Mouse (Mus musculus): ENCODE measurements around the gene Fam57a.
"Not testable (repeated sequence)": the region's sequence is repeated elsewhere in the genome, so short reads cannot be mapped to it uniquely, and the experiment has no call there.

The Fam57a gene

GRCm38 (mm10) chr11:76183745-76184144 is 4.3 kb downstream of the Fam57a start:
- DNase-seq, result no peak

- no peak for DNase-seq
Observed at GRCm38 (mm10) chr11:76186908-76187307, 7.4 kb downstream of the Fam57a start.

- no peak for DNase-seq
Observed at GRCm38 (mm10) chr11:76196275-76196976, 17.0 kb downstream of the Fam57a start.

GRCm38 (mm10) chr11:76196977-76197469 is 17.6 kb downstream of the Fam57a start:
- no peak for DNase-seq

- DNase-seq, result peak; percentile 83
Observed at GRCm38 (mm10) chr11:76201761-76202674, 22.5 kb downstream of the Fam57a start.

- DNase-seq, result no peak
Observed at GRCm38 (mm10) chr11:76206793-76207192, 27.3 kb downstream of the Fam57a start.

- DNase-seq, result no peak
Observed at GRCm38 (mm10) chr11:76210228-76210985, 30.9 kb downstream of the Fam57a start.

- DNase-seq, result not testable (repeated sequence)
Observed at GRCm38 (mm10) chr11:76211595-76211994, 32.1 kb downstream of the Fam57a start.

- DNase-seq, result no peak
Observed at GRCm38 (mm10) chr11:76213841-76214240, 34.4 kb downstream of the Fam57a start.

GRCm38 (mm10) chr11:76215011-76215410 is 35.5 kb downstream of the Fam57a start:
- no peak for DNase-seq

- no peak for DNase-seq
Observed at GRCm38 (mm10) chr11:76216049-76216540, 36.6 kb downstream of the Fam57a start.

- DNase-seq, result peak; percentile 23
Observed at GRCm38 (mm10) chr11:76216681-76217389, 37.4 kb downstream of the Fam57a start.

GRCm38 (mm10) chr11:76217390-76217800 is 37.9 kb downstream of the Fam57a start, which contains the start of the genes Dbil5 and Gemin4:
Dbil5 (plus strand) TSS chr11:76217608.
Gemin4 (minus strand) TSS chr11:76217664.
- DNase-seq, result peak; percentile 97

GRCm38 (mm10) chr11:76224631-76225030 is 45.2 kb downstream of the Fam57a start:
- no peak for DNase-seq

GRCm38 (mm10) chr11:76225051-76225450 is 45.6 kb downstream of the Fam57a start:
- DNase-seq, result no peak

GRCm38 (mm10) chr11:76236136-76236535 is 56.7 kb downstream of the Fam57a start:
- no peak for DNase-seq

- no peak for DNase-seq
Observed at GRCm38 (mm10) chr11:76239750-76240149, 60.3 kb downstream of the Fam57a start.

GRCm38 (mm10) chr11:76242901-76243810 is 63.7 kb downstream of the Fam57a start, which contains the start of the genes Mrm3 and Glod4:
Mrm3 (plus strand) TSS chr11:76243715.
Glod4 (minus strand) TSS chr11:76243725.
- peak; percentile 89 for DNase-seq

- DNase-seq, result no peak
Observed at GRCm38 (mm10) chr11:76243811-76244546, 64.5 kb downstream of the Fam57a start.

GRCm38 (mm10) chr11:76246439-76246838 is 67.0 kb downstream of the Fam57a start:
- DNase-seq, result no peak

All from liver (tissue).